Mouse (Mus musculus) cerebellum, adult 2 months (tissue): Measurements from ENCODE around the gene Fgg.

Experiments used
- CTCF ChIP-seq: fragments of 200-500 bp; IDR thresholded peaks from 2 replicates; pipeline ENCODE4 v1.5.1; 2011; ENCODE audit warnings: low read depth, mild to moderate bottlenecking, control low read depth, low read length, moderate library complexity, borderline replicate concordance; ENCODE audit not compliant: insufficient read depth
- POLR2A ChIP-seq: fragments of 200-500 bp; IDR thresholded peaks from 2 replicates; pipeline ENCODE4 v1.6.1; 2011; ENCODE audit warnings: low read length, control low read depth, borderline replicate concordance; ENCODE audit not compliant: insufficient read depth

- no peak for TF ChIP-seq CTCF
- TF ChIP-seq POLR2A = no peak
Measured at GRCm38 (mm10) chr3:83020387-83020786, 12.9 kb downstream of the Fgg start.
